Mouse (Mus musculus): Measurements from ENCODE around the gene Ndufaf8.
A peak's percentile ranks its signal among the peaks of the same experiment; 100 is the strongest.

The Ndufaf8 gene

DNA sequence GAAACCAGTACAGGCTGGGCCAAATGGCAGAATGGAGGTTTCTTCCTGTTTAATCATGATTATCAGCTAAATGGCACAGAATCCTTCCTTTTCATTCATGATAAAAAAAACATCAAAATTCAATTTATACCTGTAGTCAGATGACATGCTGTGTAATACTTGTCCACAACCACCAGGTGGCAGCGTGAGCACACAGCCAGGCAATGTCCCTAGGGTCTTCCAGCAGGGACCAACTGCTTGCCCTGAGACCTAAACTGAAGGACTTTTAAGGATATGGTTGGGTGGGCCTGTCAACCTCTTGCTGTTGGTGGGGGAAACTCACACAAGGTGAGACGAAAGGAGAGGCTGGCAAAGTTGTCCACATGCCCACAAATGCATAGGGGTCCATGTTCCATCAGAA, 12.3 kb downstream of the Ndufaf8 start:
- TF ChIP-seq GATA4 (IDR thresholded peaks at IDR 0.05; ENCODE audit: insufficient replicate concordance, low read length) = no peak

DNA sequence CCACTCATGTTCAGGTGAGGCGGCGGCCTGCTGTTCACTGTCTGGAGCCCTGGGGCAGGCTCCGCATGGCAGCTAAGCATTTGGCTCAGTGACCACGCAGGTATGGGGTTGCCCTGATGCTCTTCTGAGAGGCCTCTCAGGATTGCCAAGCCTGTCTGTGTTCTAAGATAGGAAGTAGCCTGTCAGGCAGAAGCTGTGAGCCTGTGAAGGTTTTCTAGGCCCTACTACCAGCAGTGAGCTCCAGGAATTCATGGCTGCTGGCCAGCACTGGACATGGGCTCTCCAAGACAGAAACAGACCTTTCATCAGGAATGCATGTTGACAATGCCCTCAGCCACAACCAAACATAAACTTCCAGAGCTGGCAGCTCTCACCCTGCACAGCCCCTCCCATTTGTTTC, 13.4 kb downstream of the Ndufaf8 start:
- TF ChIP-seq GATA4 (IDR thresholded peaks at IDR 0.05; ENCODE audit: insufficient replicate concordance, low read length) = no peak

DNA sequence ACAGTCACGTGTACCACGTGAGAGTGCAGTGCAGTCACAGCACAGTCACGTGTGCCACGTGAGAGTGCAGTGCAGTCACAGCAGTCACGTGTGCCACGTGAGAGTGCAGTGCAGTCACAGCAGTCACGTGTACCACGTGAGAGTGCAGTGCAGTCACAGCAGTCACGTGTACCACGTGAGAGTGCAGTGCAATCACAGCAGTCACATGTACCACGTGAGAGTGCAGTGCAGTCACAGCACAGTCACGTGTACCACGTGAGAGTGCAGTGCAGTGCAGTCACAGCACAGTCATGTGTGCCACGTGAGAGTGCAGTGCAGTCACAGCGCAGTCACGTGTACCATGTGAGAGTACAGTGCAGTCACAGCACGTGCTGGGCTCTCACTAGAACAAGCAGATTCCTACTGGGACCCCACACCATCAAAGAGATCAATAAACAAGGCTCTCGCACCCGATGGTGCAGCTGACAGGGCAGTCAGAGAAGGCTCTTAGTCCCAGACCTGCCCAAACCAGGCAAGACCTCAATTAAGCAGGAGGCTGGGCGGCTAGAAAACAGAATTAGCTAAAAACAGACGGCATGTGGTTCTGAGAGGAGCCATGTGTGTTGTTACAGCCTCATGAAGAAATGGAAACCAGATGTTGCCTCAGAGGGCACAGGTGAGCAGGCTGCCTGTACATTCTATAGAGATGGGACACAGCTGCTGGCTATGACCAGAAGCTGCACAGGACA, 15.9 kb downstream of the Ndufaf8 start:
- TF ChIP-seq GATA4 (IDR thresholded peaks at IDR 0.05; ENCODE audit: insufficient replicate concordance, low read length) = no peak

DNA sequence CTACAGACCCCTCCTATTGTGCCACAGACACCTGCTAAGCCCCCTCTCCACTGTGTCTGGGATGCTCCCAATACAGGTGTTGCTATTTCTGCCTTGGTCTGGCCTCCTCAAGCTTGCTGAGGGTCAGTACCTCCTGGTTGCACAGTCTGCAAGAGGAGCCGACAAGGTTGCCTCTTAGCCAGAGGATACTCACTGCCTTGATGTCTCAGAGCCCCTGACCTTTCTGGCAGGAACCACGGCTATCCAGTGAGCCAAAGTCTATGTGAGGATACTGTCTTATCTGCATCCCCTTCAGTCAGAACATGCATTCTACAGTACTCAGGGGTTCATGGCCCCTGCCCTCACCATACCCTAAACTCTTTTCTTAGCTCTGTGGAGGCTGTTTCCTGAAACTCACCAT, 18.9 kb downstream of the Ndufaf8 start:
- no peak for TF ChIP-seq GATA4 (IDR thresholded peaks at IDR 0.05; ENCODE audit: insufficient replicate concordance, low read length)

DNA sequence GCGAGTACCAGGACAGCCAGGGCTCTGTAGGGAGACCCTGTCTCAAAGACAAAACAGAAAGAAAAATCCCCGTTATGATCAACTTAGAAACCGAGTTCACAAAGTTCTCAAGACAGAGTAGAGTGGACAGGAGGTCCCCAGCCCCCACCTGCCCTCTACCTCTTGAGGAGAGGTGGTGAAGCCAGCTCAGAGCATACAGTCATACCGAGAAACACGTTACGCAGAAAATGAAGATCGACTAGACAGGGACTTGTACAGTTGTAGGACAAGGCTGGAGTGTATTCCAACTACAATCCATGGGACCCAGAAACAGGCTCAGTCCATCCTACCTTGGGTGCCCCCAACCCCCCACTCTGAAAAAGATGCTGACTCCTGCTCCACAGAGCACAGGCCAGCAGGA, 20.4 kb downstream of the Ndufaf8 start:
- no peak for TF ChIP-seq GATA4 (IDR thresholded peaks at IDR 0.05; ENCODE audit: insufficient replicate concordance, low read length)

DNA sequence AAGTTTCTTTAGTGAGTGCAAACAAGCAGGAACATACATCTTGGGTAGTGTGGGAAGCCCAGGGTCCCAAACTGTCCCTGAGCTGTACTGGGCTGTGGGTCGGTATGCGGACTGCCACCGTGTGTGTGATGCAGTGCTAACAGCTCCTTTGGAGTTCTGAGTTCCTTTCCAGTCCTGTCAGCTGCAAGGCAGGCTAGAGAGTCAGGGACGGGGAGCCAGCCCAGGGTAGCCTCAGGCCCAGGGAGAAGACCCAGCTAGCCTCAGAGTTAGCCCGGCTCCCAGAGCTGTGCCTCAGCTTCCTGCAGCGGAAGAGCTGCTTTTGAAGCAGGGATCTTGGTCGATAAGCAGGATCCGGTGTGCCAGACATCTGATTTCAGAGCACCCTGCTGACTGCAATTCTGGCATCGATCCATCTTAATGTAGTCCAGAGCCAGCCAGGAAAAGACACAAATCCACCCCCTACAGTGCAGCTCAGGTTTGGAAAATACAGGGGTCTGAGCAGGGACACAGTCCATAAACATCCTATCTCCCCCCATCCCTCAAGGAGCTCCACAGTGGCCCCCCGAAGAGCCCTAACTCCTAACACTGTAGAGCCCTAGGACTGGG, 21.3 kb downstream of the Ndufaf8 start:
- TF ChIP-seq GATA4 (IDR thresholded peaks at IDR 0.05; ENCODE audit: insufficient replicate concordance, low read length) = peak; percentile 71; the same call in 1 of the 2 replicates

DNA sequence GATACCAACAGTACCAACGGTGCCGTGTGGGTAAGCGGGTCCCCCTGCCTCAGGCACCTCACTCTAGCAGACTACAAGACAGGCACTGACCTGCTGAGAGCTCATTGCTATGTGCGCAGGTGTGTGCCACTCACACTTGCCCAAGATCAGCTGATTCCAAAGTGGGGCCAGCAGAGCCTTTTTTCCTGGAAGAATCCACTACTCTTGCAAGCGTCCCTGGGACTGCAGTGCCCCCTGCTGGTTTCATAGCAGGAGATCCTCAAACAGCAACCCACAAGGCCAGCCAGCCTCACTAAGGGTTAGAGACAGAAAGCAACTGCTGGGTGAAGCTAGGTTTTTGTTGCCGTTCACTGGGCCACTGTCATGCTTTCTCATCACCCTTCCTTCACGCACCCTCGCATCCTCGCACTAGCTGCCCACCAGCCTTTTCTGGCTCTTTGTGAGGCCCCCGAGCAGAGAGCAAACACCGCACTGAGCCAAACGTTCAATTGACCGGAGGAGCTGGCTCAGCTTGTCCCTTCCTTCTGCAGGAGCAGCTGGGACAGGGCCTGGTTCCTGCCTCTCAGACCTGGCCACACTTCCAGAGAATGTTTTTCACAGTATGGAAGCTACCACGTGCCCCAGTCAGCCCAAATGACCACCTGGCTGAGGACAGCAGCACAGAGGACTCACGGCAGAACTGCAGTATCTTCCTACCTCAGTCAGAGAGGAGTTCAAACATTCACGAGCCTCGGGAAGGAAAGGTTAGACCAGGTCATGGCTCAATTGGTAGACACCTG, 22.1 kb downstream of the Ndufaf8 start:
- no peak for TF ChIP-seq GATA4 (IDR thresholded peaks at IDR 0.05; ENCODE audit: insufficient replicate concordance, low read length)

DNA sequence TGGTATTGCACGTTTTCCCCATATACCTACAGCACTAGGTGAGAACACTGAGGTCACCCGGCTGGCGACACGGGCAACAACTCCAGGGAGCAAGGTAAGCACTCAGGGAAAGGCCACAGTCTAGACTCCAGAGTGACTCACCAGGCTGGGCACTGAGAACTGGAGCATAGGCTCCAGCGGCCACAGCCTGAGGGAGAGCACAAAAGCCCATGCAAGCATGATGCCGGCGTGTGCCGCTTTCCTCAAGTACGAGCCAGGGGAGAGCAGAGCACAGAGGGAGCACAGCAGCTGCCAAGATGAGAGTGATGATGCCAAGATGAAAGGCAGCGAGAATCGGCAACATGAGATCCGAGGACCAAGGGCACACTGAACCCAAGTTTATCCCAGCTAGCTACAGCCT, 23.4 kb downstream of the Ndufaf8 start:
- TF ChIP-seq GATA4 (IDR thresholded peaks at IDR 0.05; ENCODE audit: insufficient replicate concordance, low read length) = no peak

DNA sequence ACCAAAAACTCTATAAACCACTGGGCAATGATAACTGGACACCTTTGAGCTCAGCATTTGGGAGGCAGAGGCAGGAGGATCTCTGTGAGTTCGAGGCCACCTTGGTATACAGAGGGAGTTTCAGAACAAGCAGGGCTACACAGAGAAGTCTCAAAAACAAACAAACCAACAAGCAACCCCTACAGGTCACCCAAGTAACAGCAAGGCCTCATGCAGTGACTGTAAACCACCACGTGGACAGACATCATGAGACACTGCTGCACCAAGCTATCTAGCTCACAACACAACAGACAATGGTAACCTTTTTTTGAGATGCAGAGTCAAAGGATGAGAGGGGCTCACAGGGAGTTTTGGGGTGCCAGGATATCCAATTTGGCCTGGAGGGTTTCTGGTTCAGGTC, 28.1 kb downstream of the Ndufaf8 start:
- no peak for TF ChIP-seq GATA4 (IDR thresholded peaks at IDR 0.05; ENCODE audit: insufficient replicate concordance, low read length)

DNA sequence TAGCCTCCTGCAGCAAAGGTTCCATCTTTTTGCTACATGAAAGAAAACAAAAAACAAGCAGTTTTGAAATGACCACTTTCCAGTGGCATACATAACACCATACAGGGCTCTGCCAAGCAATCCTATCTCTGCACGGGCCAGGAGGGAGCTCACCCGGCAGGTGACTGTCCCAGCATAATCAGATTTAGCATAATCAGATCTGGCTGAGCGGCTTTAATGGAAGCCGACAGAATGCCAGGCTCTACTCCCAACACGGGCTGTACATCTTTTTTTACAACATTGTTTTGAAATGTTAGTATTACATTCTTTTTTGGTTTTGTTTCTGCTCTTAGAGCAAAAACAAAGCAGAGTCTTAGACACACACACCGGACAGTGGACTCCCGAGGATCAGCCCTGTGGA, 30.6 kb downstream of the Ndufaf8 start:
- TF ChIP-seq GATA4 (IDR thresholded peaks at IDR 0.05; ENCODE audit: insufficient replicate concordance, low read length) = no peak

DNA sequence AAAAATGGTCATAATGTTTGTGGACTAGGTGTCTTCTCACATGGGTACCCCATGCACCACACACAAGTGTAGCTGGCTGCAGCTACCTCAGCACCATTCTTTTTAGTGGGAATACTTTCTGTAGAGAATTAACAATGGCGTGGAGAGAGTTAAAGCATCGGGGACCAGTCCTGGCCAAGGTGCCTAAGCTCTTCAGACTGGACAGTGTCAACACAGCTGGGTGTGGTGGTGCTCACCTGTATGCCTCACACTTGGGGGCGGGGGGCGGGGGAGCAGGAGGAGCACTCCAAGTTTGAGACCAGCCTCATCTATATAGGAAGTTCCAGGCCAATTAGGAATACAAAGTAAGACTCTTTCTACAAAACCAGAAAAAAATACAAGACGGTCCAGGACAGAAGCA, 35.4 kb downstream of the Ndufaf8 start:
- no peak for TF ChIP-seq GATA4 (IDR thresholded peaks at IDR 0.05; ENCODE audit: insufficient replicate concordance, low read length)

DNA sequence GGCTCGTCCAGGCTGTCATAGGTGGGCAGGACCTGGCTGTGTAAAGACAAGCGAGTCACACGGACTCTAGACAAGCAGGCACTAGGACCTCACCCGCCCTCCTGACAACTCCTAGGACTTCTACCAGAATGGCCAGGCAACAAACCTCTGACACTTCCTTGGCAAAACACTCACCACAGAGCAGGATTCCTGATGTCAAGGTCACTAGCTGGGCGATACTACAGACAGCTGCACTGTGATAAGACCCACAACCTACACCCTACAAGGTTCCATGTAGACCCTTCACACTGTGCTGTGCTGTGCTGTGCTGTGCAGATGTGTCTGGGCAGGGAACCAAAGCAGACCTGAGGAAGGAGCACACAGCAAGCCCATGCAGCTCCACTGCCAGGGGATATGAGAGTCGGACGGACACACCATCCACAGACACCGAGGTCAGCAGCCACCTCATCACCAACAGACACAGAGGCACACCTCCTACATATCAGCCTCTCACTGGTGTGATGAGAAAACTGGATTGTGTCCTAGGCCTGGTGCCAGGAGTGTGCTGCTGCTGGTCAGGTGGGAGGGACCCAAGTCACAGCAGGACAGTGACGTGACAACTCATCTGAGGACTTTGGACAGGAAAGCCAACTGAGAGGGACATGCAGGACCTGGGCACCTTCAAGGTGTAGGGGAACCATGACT, 36.3 kb downstream of the Ndufaf8 start:
- TF ChIP-seq GATA4 (IDR thresholded peaks at IDR 0.05; ENCODE audit: insufficient replicate concordance, low read length) = no peak

DNA sequence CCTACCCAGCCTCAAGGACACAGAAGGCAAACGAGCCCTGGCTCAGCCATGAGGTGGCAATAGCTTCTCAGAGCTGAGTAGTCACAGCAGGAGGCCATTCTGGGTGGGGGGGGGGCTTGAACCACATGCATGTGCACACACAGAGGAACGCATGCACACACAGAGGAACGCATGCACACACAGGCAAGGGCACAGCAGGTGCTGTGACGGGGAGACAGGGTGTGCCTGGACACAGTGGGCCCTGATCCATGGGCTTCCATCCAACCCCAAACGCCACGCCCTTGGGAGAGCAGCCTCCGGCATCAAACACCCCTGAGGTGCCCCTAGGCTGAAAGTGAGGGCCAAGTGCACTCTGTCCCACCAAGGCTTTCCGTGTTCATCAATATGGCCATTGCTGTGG, 37.5 kb downstream of the Ndufaf8 start:
- TF ChIP-seq GATA4 (IDR thresholded peaks at IDR 0.05; ENCODE audit: insufficient replicate concordance, low read length) = no peak

DNA sequence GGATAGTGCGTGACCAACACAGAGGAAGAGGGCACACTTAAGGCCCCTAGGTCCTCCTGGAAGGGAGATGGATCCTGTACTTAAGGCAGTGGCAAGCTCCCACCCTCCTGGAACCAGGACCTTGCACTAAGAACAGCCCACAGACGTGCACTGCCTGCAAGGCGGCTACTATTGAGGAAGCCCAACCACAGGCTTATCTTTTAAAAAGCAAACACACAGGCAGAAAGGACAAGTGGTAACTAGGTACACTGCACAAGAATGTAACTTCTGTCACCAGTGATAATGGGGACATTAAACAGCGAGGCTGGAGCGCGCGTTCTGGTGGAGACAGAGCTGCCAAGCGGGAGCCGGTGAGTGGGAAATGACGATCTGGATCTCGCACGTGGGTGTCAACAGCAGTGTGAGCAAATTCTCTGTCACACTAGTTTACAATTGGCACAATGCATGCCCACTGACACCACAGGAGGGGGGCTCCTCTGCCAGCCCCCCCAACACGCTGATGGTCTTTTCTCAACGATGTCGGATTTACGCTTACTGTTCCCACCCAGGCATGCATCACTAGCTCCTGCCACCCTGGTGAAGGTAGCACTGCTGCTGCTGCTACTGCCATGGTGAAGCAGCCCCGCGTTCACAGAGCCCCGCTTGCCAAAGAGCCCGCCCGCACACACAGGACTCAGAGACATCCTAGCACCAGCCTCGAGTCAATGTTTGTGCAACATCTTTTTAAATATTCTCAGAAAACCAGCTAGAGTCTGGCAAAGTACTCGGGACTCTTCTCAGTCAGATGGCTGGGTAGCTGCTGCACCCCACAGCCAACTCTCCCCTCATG, 38.3 kb downstream of the Ndufaf8 start:
- TF ChIP-seq GATA4 (IDR thresholded peaks at IDR 0.05; ENCODE audit: insufficient replicate concordance, low read length) = no peak

DNA sequence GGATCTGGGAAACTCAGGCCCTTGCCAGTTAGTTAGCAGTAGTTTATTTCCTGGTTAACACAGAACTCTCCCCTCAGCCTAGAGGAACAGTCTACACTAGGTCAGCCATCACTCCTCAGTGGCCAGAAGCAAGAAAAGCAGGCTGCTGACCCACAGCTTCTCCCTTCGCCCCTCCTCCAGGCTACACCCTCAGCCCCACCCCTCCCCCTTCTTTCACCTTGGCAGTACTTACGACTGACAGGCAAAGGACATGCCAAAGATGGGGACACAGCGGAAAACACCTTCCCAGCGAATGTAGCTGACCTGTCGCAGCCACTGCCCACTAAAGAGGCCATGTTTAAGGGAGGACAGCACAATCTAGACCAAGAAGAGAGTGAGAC, 38.9 kb downstream of the Ndufaf8 start:
- TF ChIP-seq GATA4 (IDR thresholded peaks at IDR 0.05; ENCODE audit: insufficient replicate concordance, low read length) = no peak

Measured in liver, adult (tissue).